Mouse (Mus musculus): ENCODE results near the gene Pdilt. TPM values are rescaled to one million over a fixed set of nuclear protein-coding genes. Genes with fewer than 3 reads are reported as not detected.
"Not testable (repeated sequence)": the region's sequence is repeated elsewhere in the genome, so short reads cannot be mapped to it uniquely, and the experiment has no call there.

Gene Pdilt
- polyA plus RNA-seq (2012; rRNA removed): not detected in 2 replicates

DNA sequence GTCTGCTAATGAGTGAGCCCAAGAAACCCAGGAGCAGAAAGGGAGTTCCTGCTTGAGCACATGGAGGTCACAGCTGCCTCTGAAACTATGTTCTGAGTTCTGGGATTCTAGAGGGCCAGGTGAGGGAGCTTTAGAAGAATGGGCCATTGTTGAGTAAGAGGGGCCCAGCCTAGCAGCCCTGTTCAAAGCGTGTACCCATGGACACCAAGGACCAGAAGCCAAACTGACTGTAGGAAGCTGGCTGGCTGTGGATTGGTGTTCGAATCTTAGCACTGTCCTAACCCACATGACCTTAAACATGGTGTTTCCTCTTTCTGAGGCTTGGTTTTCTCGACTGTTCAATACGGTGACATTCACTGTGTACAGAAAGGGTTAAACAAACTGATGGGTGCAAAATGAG lies at the start of gene Pdilt:
Gene Pdilt (minus strand): TSS at position 101 of the 400 bp plus-strand sequence.
- H3K4me3 ChIP-seq (replicated peaks; ENCODE audit: extremely low read depth, low read depth, low read length): no peak within 1 kb of the TSS
- H3K4me1 ChIP-seq (ENCODE audit: control insufficient read depth, insufficient read depth, low read length): no peaks in the 10 kb centered on the region
- TF ChIP-seq CTCF (IDR thresholded peaks at IDR 0.05; ENCODE audit: insufficient read depth, low read length): no peak
- no peak for TF ChIP-seq POLR2A (IDR thresholded peaks at IDR 0.05; ENCODE audit: borderline replicate concordance, extremely low read depth, low read depth, low read length)
- DNase-seq: no peak
- 57% methylated on average over 4 of the region's 4 CpGs for WGBS

GRCm38 (mm10) chr7:119562476-119562875 lies 39.2 kb upstream of the Pdilt start:
- not testable (repeated sequence) for DNase-seq; H3K4me3 ChIP-seq (replicated peaks; ENCODE audit: extremely low read depth, low read depth, low read length); H3K4me1 ChIP-seq (ENCODE audit: control insufficient read depth, insufficient read depth, low read length)
- 92% methylated on average over 2 of the region's 2 CpGs for WGBS

GRCm38 (mm10) chr7:119561441-119561840 lies 38.2 kb upstream of the Pdilt start:
- 51% methylated on average over 4 of the region's 4 CpGs for WGBS
- H3K4me1 ChIP-seq (ENCODE audit: control insufficient read depth, insufficient read depth, low read length): no peaks in the 10 kb centered on the region
- no peak for TF ChIP-seq POLR2A (IDR thresholded peaks at IDR 0.05; ENCODE audit: borderline replicate concordance, extremely low read depth, low read depth, low read length)
- TF ChIP-seq CTCF (IDR thresholded peaks at IDR 0.05; ENCODE audit: insufficient read depth, low read length): no peak
- no peak for DNase-seq
- no peak overlapping the region for H3K4me3 ChIP-seq (replicated peaks; ENCODE audit: extremely low read depth, low read depth, low read length)

- TF ChIP-seq CTCF (IDR thresholded peaks at IDR 0.05; ENCODE audit: insufficient read depth, low read length) (no peak), POLR2A (IDR thresholded peaks at IDR 0.05; ENCODE audit: borderline replicate concordance, extremely low read depth, low read depth, low read length) (no peak)
- Histone ChIP-seq H3K4me1 (ENCODE audit: control insufficient read depth, insufficient read depth, low read length) (no peaks in the 10 kb centered on the region), H3K4me3 (replicated peaks; ENCODE audit: extremely low read depth, low read depth, low read length) (no peak overlapping the region)
- WGBS: 81% methylated on average over 3 of the region's 3 CpGs
- no peak for DNase-seq
These were observed 37.2 kb upstream of the Pdilt start for GRCm38 (mm10) chr7:119560452-119560835.

DNA sequence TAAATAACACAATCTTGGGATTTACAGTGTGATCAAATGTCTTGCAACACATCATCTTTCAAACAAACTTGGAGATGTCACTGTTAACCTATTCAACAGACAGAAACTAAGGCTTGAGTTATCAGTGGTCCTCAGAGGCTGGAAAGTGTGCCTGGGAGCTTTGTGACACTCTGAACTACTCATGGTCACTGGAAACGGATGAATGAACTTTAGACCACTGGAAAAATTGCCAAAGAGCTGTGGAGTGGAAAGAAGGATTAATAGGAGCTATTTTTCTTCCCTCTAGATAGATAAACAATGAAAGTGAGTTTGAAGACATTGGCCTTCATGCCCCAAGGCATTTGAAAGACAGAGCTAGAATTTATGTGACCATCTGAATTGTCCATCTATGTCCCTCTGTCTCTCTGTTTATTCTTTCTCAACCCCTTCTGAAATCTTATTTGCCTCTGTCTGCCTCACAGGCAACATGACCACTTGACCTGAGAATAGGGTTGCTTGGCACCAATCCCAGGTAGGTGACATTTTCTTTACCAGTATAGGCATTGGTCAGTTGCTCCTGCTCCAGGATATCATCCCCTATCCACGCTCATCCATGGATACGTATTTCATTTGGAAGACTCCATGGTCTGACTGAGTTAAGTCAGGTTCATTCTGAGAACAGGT lies 36.6 kb upstream of the Pdilt start:
- WGBS: 65% methylated on average over 3 of the region's 3 CpGs
- Histone ChIP-seq H3K4me1 (ENCODE audit: control insufficient read depth, insufficient read depth, low read length) (no peaks in the 10 kb centered on the region), H3K4me3 (replicated peaks; ENCODE audit: extremely low read depth, low read depth, low read length) (no peak overlapping the region)
- DNase-seq: no peak
- TF ChIP-seq CTCF (IDR thresholded peaks at IDR 0.05; ENCODE audit: insufficient read depth, low read length) (no peak), POLR2A (IDR thresholded peaks at IDR 0.05; ENCODE audit: borderline replicate concordance, extremely low read depth, low read depth, low read length) (no peak)

DNA sequence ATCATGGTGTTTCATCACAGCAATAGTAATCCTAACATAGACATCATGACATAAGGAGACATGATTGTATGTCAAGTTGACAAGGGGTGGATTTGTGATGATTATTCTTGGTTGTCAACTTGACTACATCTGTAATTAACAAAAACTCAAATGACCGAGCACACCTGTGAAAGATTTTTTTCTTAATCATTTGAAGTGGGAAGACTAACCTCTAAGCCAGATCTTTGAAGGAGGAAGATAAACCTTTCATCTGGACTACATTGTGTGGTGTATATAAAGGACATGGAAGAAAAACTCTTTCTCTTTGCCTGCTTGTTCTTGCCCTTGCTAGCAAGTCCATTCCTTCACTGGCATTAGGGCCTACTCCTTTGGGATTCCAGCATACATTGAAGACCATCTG lies 30.8 kb upstream of the Pdilt start, which contains the start of gene Acsm2:
Gene Acsm2 (plus strand): TSS at position 301 of the 400 bp plus-strand sequence.
- DNase-seq: no peak
- TF ChIP-seq POLR2A (IDR thresholded peaks at IDR 0.05; ENCODE audit: borderline replicate concordance, extremely low read depth, low read depth, low read length) (no peak), CTCF (IDR thresholded peaks at IDR 0.05; ENCODE audit: insufficient read depth, low read length) (no peak)
- 88% methylated on average over 1 of the region's 1 CpGs for WGBS
- H3K4me3 ChIP-seq (replicated peaks; ENCODE audit: extremely low read depth, low read depth, low read length): no peak within 1 kb of the TSS
- H3K4me1 ChIP-seq (ENCODE audit: control insufficient read depth, insufficient read depth, low read length): no peaks in the 10 kb centered on the region

- H3K4me1 ChIP-seq (ENCODE audit: control insufficient read depth, insufficient read depth, low read length): no peaks in the 10 kb centered on the region
- TF ChIP-seq POLR2A (IDR thresholded peaks at IDR 0.05; ENCODE audit: borderline replicate concordance, extremely low read depth, low read depth, low read length): no peak
- TF ChIP-seq CTCF (IDR thresholded peaks at IDR 0.05; ENCODE audit: insufficient read depth, low read length): no peak
- 71% methylated on average over 3 of the region's 3 CpGs for WGBS
- no peak overlapping the region for H3K4me3 ChIP-seq (replicated peaks; ENCODE audit: extremely low read depth, low read depth, low read length)
- no peak for DNase-seq
These were observed 27.4 kb upstream of the Pdilt start for GRCm38 (mm10) chr7:119550471-119551222.

DNA sequence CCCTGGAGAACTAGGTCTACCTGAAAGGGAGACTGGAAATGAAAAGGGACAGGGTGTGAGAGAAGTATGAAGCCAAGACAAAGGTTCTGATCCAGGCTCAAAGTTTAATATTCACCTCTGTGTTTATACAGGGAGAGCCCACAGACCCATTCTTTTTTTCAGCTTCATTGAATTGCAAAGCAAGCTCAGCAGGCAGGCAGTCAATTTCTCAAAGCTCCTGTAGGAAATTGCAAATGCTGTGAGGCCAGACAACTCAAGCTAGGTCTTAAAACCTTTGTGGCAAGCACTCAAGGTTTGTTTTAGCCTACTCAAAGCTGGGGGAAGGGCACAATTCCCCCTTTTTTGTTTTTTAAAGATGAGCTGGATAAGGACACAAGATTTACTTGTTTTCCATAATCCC lies 22.3 kb upstream of the Pdilt start:
- TF ChIP-seq CTCF (IDR thresholded peaks at IDR 0.05; ENCODE audit: insufficient read depth, low read length): no peak
- no peaks in the 10 kb centered on the region for H3K4me1 ChIP-seq (ENCODE audit: control insufficient read depth, insufficient read depth, low read length)
- DNase-seq: no peak
- no peak overlapping the region for H3K4me3 ChIP-seq (replicated peaks; ENCODE audit: extremely low read depth, low read depth, low read length)

DNA sequence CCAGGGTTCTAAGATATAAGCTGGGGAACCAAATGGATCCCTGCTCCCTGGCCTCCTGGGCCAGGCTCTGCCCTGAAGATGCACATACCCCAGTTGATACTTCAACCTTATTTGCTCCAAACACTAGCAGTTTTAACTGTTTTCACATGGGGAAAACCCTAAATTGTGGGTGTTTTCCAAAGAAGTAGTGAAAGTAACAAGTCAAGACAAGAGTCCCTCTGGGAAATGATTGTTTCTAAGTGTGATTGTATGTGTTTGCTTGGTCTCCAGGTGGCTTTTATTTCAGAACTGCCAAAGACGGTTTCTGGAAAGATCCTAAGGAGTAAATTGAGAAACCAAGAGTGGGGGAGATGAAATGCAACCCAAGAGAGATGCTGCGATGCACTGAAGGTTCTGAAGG lies 19.2 kb upstream of the Pdilt start:
- H3K4me3 ChIP-seq (replicated peaks; ENCODE audit: extremely low read depth, low read depth, low read length): no peak overlapping the region
- WGBS: 62% methylated on average over 2 of the region's 2 CpGs
- TF ChIP-seq CTCF (IDR thresholded peaks at IDR 0.05; ENCODE audit: insufficient read depth, low read length) (no peak), POLR2A (IDR thresholded peaks at IDR 0.05; ENCODE audit: borderline replicate concordance, extremely low read depth, low read depth, low read length) (no peak)
- DNase-seq: no peak
- H3K4me1 ChIP-seq (ENCODE audit: control insufficient read depth, insufficient read depth, low read length): no peaks in the 10 kb centered on the region

DNA sequence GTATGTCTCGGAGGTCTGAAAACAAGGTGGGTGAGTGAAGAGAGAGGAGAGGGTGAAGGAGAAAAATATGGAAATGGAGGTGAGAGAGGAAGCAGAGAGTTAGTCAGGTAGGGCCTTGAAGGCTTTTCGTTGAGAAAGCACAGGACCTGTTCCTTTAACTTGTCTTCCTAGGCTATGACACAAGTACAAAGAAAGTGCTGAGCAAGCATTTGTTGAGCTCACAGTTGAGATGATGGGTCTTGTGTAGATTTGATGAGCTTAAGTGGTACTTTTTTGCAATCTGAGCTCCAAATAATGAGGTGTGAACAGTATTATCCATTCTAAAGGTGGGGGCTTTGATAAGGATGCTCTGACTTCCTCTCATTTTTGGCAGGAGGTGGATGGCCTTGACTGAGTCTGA lies 11.1 kb upstream of the Pdilt start:
- DNase-seq: no peak
- WGBS: 59% methylated on average over 2 of the region's 2 CpGs
- no peak for TF ChIP-seq POLR2A (IDR thresholded peaks at IDR 0.05; ENCODE audit: borderline replicate concordance, extremely low read depth, low read depth, low read length)
- TF ChIP-seq CTCF (IDR thresholded peaks at IDR 0.05; ENCODE audit: insufficient read depth, low read length): no peak
- Histone ChIP-seq H3K4me3 (replicated peaks; ENCODE audit: extremely low read depth, low read depth, low read length) (no peak overlapping the region), H3K4me1 (ENCODE audit: control insufficient read depth, insufficient read depth, low read length) (no peaks in the 10 kb centered on the region)
